Mouse (Mus musculus): Measurements from ENCODE around the gene Eno1. TPM values are rescaled to one million over a fixed set of nuclear protein-coding genes. Genes with fewer than 3 reads are reported as not detected.

Eno1 gene
- total RNA-seq, 2 experiments from 2014 or later: 421 to 451 TPM

- peak; percentile 56 to 73 for DNase-seq (ENCODE audit: low spot score in 2 of 2)
Observed at GRCm38 (mm10) chr4:150226818-150227688, 9.5 kb upstream of the Eno1 start.

- no peak for DNase-seq (ENCODE audit: low spot score in 2 of 2)
Observed at GRCm38 (mm10) chr4:150228581-150229348, 7.8 kb upstream of the Eno1 start.

GRCm38 (mm10) chr4:150229747-150230390, 6.7 kb upstream of the Eno1 start:
- DNase-seq (ENCODE audit: low spot score in 2 of 2): no peak

- DNase-seq (ENCODE audit: low spot score in 2 of 2): peak; percentile 65 to 73
Observed at GRCm38 (mm10) chr4:150230460-150231407, 5.8 kb upstream of the Eno1 start.

- DNase-seq (ENCODE audit: low spot score in 2 of 2): no peak
Observed at GRCm38 (mm10) chr4:150231871-150232270, 4.7 kb upstream of the Eno1 start.

- no peak for DNase-seq (ENCODE audit: low spot score in 2 of 2)
Observed at GRCm38 (mm10) chr4:150234599-150235327, 1.8 kb upstream of the Eno1 start.

- no peak for DNase-seq (ENCODE audit: low spot score in 2 of 2)
Observed at GRCm38 (mm10) chr4:150235585-150235984, 936 bp upstream of the Eno1 start.

GRCm38 (mm10) chr4:150236031-150236430, 490 bp upstream of the Eno1 start:
- no peak for DNase-seq (ENCODE audit: low spot score in 2 of 2)

GRCm38 (mm10) chr4:150237636-150238361, 1.3 kb downstream of the Eno1 start:
- DNase-seq (ENCODE audit: low spot score in 2 of 2): no peak

GRCm38 (mm10) chr4:150238433-150239086, 2.0 kb downstream of the Eno1 start:
- no peak for DNase-seq (ENCODE audit: low spot score in 2 of 2)

GRCm38 (mm10) chr4:150239087-150239480, 2.6 kb downstream of the Eno1 start:
- no peak for DNase-seq (ENCODE audit: low spot score in 2 of 2)

- no peak for DNase-seq (ENCODE audit: low spot score in 2 of 2)
Observed at GRCm38 (mm10) chr4:150239503-150239902, 3.0 kb downstream of the Eno1 start.

- DNase-seq (ENCODE audit: low spot score in 2 of 2): peak in 1 of 2 experiments; percentile 90
Observed at GRCm38 (mm10) chr4:150239951-150240368, 3.4 kb downstream of the Eno1 start.

- no peak for DNase-seq (ENCODE audit: low spot score in 2 of 2)
Observed at GRCm38 (mm10) chr4:150240381-150240886, 3.9 kb downstream of the Eno1 start.

GRCm38 (mm10) chr4:150241708-150242107, 5.2 kb downstream of the Eno1 start:
- DNase-seq (ENCODE audit: low spot score in 2 of 2): no peak

- no peak for DNase-seq (ENCODE audit: low spot score in 2 of 2)
Observed at GRCm38 (mm10) chr4:150242745-150243144, 6.2 kb downstream of the Eno1 start.

GRCm38 (mm10) chr4:150245876-150246275, 9.4 kb downstream of the Eno1 start:
- no peak for DNase-seq (ENCODE audit: low spot score in 2 of 2)

GRCm38 (mm10) chr4:150248009-150248408, 11.5 kb downstream of the Eno1 start:
- DNase-seq (ENCODE audit: low spot score in 2 of 2): peak in 1 of 2 experiments; percentile 83
